Mouse (Mus musculus): Measurements from ENCODE around the gene Celf1. TPM values are rescaled to one million over a fixed set of nuclear protein-coding genes. Genes with fewer than 3 reads are reported as not detected.

The Celf1 gene
- polyA plus RNA-seq, 1 experiment, result 27.1 TPM

- Histone ChIP-seq H3ac (ENCODE audit: control insufficient read depth, insufficient read length) (no peak overlapping the region), H3K36me3 (ENCODE audit: control insufficient read depth, insufficient read depth) (peaks cover 32% of the 10 kb centered on the region), H3K27me3 (ENCODE audit: control insufficient read depth, insufficient read depth, insufficient read length) (no peaks in the 10 kb centered on the region), H3K4me2 (ENCODE audit: low read depth) (no peak overlapping the region), H3K4me3 (no peak overlapping the region), H3K79me2 (ENCODE audit: control insufficient read depth, insufficient read depth) (peaks cover 35% of the 10 kb centered on the region)
- TF ChIP-seq REST (IDR thresholded peaks at IDR 0.05; ENCODE audit: insufficient read depth, insufficient read length) (no peak), POLR2AphosphoS2 (IDR thresholded peaks at IDR 0.05; ENCODE audit: insufficient read length, low read depth) (no peak), POLR2A (IDR thresholded peaks at IDR 0.05; ENCODE audit: insufficient read length, low read depth) (no peak), MYOD1 (IDR thresholded peaks at IDR 0.05; ENCODE audit: control insufficient read depth in 1 of 3, insufficient read length in 2 of 3, low read depth in 2 of 3) (no peak), E2F4 (IDR thresholded peaks at IDR 0.05; ENCODE audit: insufficient read depth) (no peak), CEBPB (IDR thresholded peaks at IDR 0.05; ENCODE audit: insufficient read depth, poor library complexity, severe bottlenecking) (no peak), MAX (IDR thresholded peaks at IDR 0.05; ENCODE audit: low read depth) (no peak), USF1 (IDR thresholded peaks at IDR 0.05; ENCODE audit: low read depth) (no peak), TCF12 (IDR thresholded peaks at IDR 0.05; ENCODE audit: insufficient read depth, poor library complexity, severe bottlenecking) (no peak), TCF3 (IDR thresholded peaks at IDR 0.05; ENCODE audit: insufficient read length, low read depth) (no peak), MYOG (IDR thresholded peaks at IDR 0.05; ENCODE audit: control insufficient read depth in 1 of 3, insufficient read depth in 1 of 3, insufficient read length in 2 of 3, low read depth in 2 of 3) (no peak), SRF (IDR thresholded peaks at IDR 0.05; ENCODE audit: control insufficient read depth, insufficient read length, low read depth) (no peak)
These were observed 28.5 kb upstream of the Celf1 start for GRCm38 (mm10) chr2:90911668-90912067.

GRCm38 (mm10) chr2:90913671-90914070 lies 26.5 kb upstream of the Celf1 start:
- Histone ChIP-seq H3K36me3 (ENCODE audit: control insufficient read depth, insufficient read depth) (peaks cover 32% of the 10 kb centered on the region), H3K79me2 (ENCODE audit: control insufficient read depth, insufficient read depth) (peaks cover 43% of the 10 kb centered on the region), H3K4me2 (ENCODE audit: low read depth) (no peak overlapping the region), H3K27me3 (ENCODE audit: control insufficient read depth, insufficient read depth, insufficient read length) (no peaks in the 10 kb centered on the region), H3ac (ENCODE audit: control insufficient read depth, insufficient read length) (no peak overlapping the region), H3K4me3 (no peak overlapping the region)
- TF ChIP-seq USF1 (IDR thresholded peaks at IDR 0.05; ENCODE audit: low read depth) (no peak), MYOG (IDR thresholded peaks at IDR 0.05; ENCODE audit: control insufficient read depth in 1 of 3, insufficient read depth in 1 of 3, insufficient read length in 2 of 3, low read depth in 2 of 3) (no peak), POLR2AphosphoS2 (IDR thresholded peaks at IDR 0.05; ENCODE audit: insufficient read length, low read depth) (no peak), SRF (IDR thresholded peaks at IDR 0.05; ENCODE audit: control insufficient read depth, insufficient read length, low read depth) (no peak), MYOD1 (IDR thresholded peaks at IDR 0.05; ENCODE audit: control insufficient read depth in 1 of 3, insufficient read length in 2 of 3, low read depth in 2 of 3) (no peak), E2F4 (IDR thresholded peaks at IDR 0.05; ENCODE audit: insufficient read depth) (no peak)

GRCm38 (mm10) chr2:90915516-90915915 lies 24.7 kb upstream of the Celf1 start:
- Histone ChIP-seq H3K79me2 (ENCODE audit: control insufficient read depth, insufficient read depth) (peaks cover 43% of the 10 kb centered on the region), H3K4me2 (ENCODE audit: low read depth) (peak overlapping the region; percentile 97), H3K4me3 (no peak overlapping the region), H3ac (ENCODE audit: control insufficient read depth, insufficient read length) (no peak overlapping the region), H3K27me3 (ENCODE audit: control insufficient read depth, insufficient read depth, insufficient read length) (no peaks in the 10 kb centered on the region), H3K36me3 (ENCODE audit: control insufficient read depth, insufficient read depth) (peaks cover 18% of the 10 kb centered on the region)
- TF ChIP-seq MYOD1 (IDR thresholded peaks at IDR 0.05; ENCODE audit: control insufficient read depth in 1 of 3, insufficient read length in 2 of 3, low read depth in 2 of 3) (no peak), TCF3 (IDR thresholded peaks at IDR 0.05; ENCODE audit: insufficient read length, low read depth) (no peak), SRF (IDR thresholded peaks at IDR 0.05; ENCODE audit: control insufficient read depth, insufficient read length, low read depth) (no peak), POLR2A (IDR thresholded peaks at IDR 0.05; ENCODE audit: insufficient read length, low read depth) (no peak)

- TF ChIP-seq CEBPB (IDR thresholded peaks at IDR 0.05; ENCODE audit: insufficient read depth, poor library complexity, severe bottlenecking), result no peak
- peaks cover 43% of the 10 kb centered on the region for H3K79me2 ChIP-seq (ENCODE audit: control insufficient read depth, insufficient read depth)
- peaks cover 7% of the 10 kb centered on the region for H3K36me3 ChIP-seq (ENCODE audit: control insufficient read depth, insufficient read depth)
- peak overlapping the region; percentile 78 for H3K4me3 ChIP-seq
- peak overlapping the region; percentile 76 for H3ac ChIP-seq (ENCODE audit: control insufficient read depth, insufficient read length)
- peak overlapping the region; percentile 97 for H3K4me2 ChIP-seq (ENCODE audit: low read depth)
- H3K27me3 ChIP-seq (ENCODE audit: control insufficient read depth, insufficient read depth, insufficient read length), result no peaks in the 10 kb centered on the region
These were observed 23.5 kb upstream of the Celf1 start for GRCm38 (mm10) chr2:90916560-90917232.

GRCm38 (mm10) chr2:90917233-90917998 lies 22.8 kb upstream of the Celf1 start:
- Histone ChIP-seq H3K4me2 (ENCODE audit: low read depth) (peak overlapping the region; percentile 97), H3K27me3 (ENCODE audit: control insufficient read depth, insufficient read depth, insufficient read length) (no peaks in the 10 kb centered on the region), H3K36me3 (ENCODE audit: control insufficient read depth, insufficient read depth) (peaks cover 5% of the 10 kb centered on the region), H3K79me2 (ENCODE audit: control insufficient read depth, insufficient read depth) (peaks cover 43% of the 10 kb centered on the region), H3K4me3 (peak overlapping the region; percentile 78), H3ac (ENCODE audit: control insufficient read depth, insufficient read length) (peak overlapping the region; percentile 76)
- TF ChIP-seq POLR2AphosphoS2 (IDR thresholded peaks at IDR 0.05; ENCODE audit: insufficient read length, low read depth) (peak; percentile 23), POLR2A (IDR thresholded peaks at IDR 0.05; ENCODE audit: insufficient read length, low read depth) (peak; percentile 80), MYOD1 (IDR thresholded peaks at IDR 0.05; ENCODE audit: control insufficient read depth in 1 of 3, insufficient read length in 2 of 3, low read depth in 2 of 3) (peak in 1 of 3 experiments; percentile 32), MYOG (IDR thresholded peaks at IDR 0.05; ENCODE audit: control insufficient read depth in 1 of 3, insufficient read depth in 1 of 3, insufficient read length in 2 of 3, low read depth in 2 of 3) (no peak)

Data from myocyte (in vitro differentiated cells).